Mouse (Mus musculus) yolk sac, embryonic 10.5 days (tissue): ENCODE data around the gene Mief2.
A peak's percentile ranks its signal among the peaks of the same experiment; 100 is the strongest.

ENCODE experiments used
- DNase-seq: peaks from one replicate; pipeline ENCODE4 v3.0.0-alpha.2; 2017; ENCODE audit warnings: low spot score

Gene Mief2

GRCm38 (mm10) chr11:60728260-60728761 lies at the start of gene Mief2:
Mief2 (plus strand) TSS chr11:60728398.
- DNase-seq = peak; percentile 94

GRCm38 (mm10) chr11:60696165-60696564 lies 32.0 kb upstream of the Mief2 start:
- peak; percentile 0 for DNase-seq

GRCm38 (mm10) chr11:60697561-60697960 lies 30.6 kb upstream of the Mief2 start:
- peak; percentile 3 for DNase-seq

GRCm38 (mm10) chr11:60698806-60699523 lies 29.2 kb upstream of the Mief2 start:
- peak; percentile 75 for DNase-seq

- DNase-seq = peak; percentile 95
Observed at GRCm38 (mm10) chr11:60699524-60700075, 28.6 kb upstream of the Mief2 start, which contains the start of gene Llgl1. Llgl1 (plus strand) TSS chr11:60699723.

GRCm38 (mm10) chr11:60700320-60701185 lies 27.6 kb upstream of the Mief2 start:
- no peak for DNase-seq

- no peak for DNase-seq
Observed at GRCm38 (mm10) chr11:60701611-60702010, 26.6 kb upstream of the Mief2 start.

- no peak for DNase-seq
Observed at GRCm38 (mm10) chr11:60703131-60703530, 25.1 kb upstream of the Mief2 start.

GRCm38 (mm10) chr11:60704023-60704880 lies 23.9 kb upstream of the Mief2 start:
- DNase-seq = no peak

- no peak for DNase-seq
Observed at GRCm38 (mm10) chr11:60705255-60705654, 22.9 kb upstream of the Mief2 start.

GRCm38 (mm10) chr11:60706076-60706475 lies 22.1 kb upstream of the Mief2 start:
- no peak for DNase-seq

- no peak for DNase-seq
Observed at GRCm38 (mm10) chr11:60706696-60707480, 21.3 kb upstream of the Mief2 start.

GRCm38 (mm10) chr11:60707672-60708071 lies 20.5 kb upstream of the Mief2 start:
- DNase-seq = no peak

- DNase-seq = no peak
Observed at GRCm38 (mm10) chr11:60708631-60709030, 19.6 kb upstream of the Mief2 start.

GRCm38 (mm10) chr11:60709481-60710465 lies 18.4 kb upstream of the Mief2 start:
- DNase-seq = no peak

- DNase-seq = no peak
Observed at GRCm38 (mm10) chr11:60711218-60711617, 17.0 kb upstream of the Mief2 start.

- no peak for DNase-seq
Observed at GRCm38 (mm10) chr11:60712040-60712439, 16.2 kb upstream of the Mief2 start.

- no peak for DNase-seq
Observed at GRCm38 (mm10) chr11:60712639-60713255, 15.5 kb upstream of the Mief2 start.

GRCm38 (mm10) chr11:60715833-60716232 lies 12.4 kb upstream of the Mief2 start:
- no peak for DNase-seq
